Mouse (Mus musculus): Measurements from ENCODE around the gene Crip1.

- TF ChIP-seq CTCF (IDR thresholded peaks at IDR 0.05; ENCODE audit: low read depth, low read length) (no peak), TAL1 (conservative IDR thresholded peaks at IDR 0.05; ENCODE audit: low read depth, low read length) (no peak)
These were observed 10.4 kb downstream of the Crip1 start for GRCm38 (mm10) chr12:113156540-113156929.
